Mouse (Mus musculus): ENCODE measurements around the gene Enkd1.

DNA sequence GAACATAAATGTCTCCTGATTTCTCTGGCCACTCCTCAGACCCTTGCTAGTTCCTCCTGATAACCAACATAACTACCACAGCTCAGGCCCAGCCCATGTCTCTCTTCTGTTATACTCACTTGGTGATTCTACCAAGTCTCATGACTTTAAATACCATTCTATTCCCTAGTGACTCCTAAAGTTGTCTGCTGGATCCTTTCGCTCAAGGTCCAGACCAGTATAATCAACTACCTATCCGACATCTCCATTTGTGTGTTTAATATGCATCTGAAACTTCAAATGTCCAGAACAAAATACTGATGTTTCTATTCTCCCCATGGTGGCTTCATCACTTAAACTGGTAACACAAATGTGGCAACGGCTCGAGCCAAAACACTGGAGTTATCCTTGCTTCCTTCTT, 35.3 kb upstream of the Enkd1 start:
- TF ChIP-seq CTCF (IDR thresholded peaks at IDR 0.05) (no peak), EP300 (IDR thresholded peaks at IDR 0.05) (no peak)
